Mouse (Mus musculus): ENCODE measurements at regions not wholly inside any gene's neighbourhood (a gene's known extent, or its start where the extent isn't known, plus 50 kb on each side); places are given as distances from the start of the nearest gene placed in this dataset.

GRCm38 (mm10) chr3:144137483-144137882 lies 67.5 kb downstream of the Lmo4 start:
- no peak overlapping the region for H3K9ac ChIP-seq (replicated peaks; ENCODE audit: low read length)
- H3K9me3 ChIP-seq (ENCODE audit: low read length) = 0 out of 2 replicates have a peak, but pooled peaks cover 3% of the 10 kb centered on the region
- H3K4me2 ChIP-seq (replicated peaks; ENCODE audit: low read depth, low read length) = no peak overlapping the region
- H3K27ac ChIP-seq (ENCODE audit: low read length) = no peak overlapping the region
- H3K36me3 ChIP-seq (ENCODE audit: insufficient read depth, low read length) = no peaks in the 10 kb centered on the region
- no peak overlapping the region for H3K4me3 ChIP-seq (ENCODE audit: low read length)
- no peaks in the 10 kb centered on the region for H3K27me3 ChIP-seq (ENCODE audit: insufficient read depth, low read length)
- no peak for ATAC-seq (ENCODE audit: low FRiP score, low TSS enrichment)
- H3K4me1 ChIP-seq (ENCODE audit: insufficient read depth, low read length) = no peaks in the 10 kb centered on the region
- 76% methylated on average over 3 of the region's 3 CpGs for WGBS

GRCm38 (mm10) chr3:144136432-144136831 lies 68.6 kb downstream of the Lmo4 start:
- 80% methylated on average over 2 of the region's 2 CpGs for WGBS
- H3K4me3 ChIP-seq (ENCODE audit: low read length) = no peak overlapping the region
- no peak for ATAC-seq (ENCODE audit: low FRiP score, low TSS enrichment)

GRCm38 (mm10) chr3:144135646-144136045 lies 69.4 kb downstream of the Lmo4 start:
- 0 out of 2 replicates have a peak, but pooled peaks cover 3% of the 10 kb centered on the region for H3K9me3 ChIP-seq (ENCODE audit: low read length)
- H3K4me2 ChIP-seq (replicated peaks; ENCODE audit: low read depth, low read length) = no peak overlapping the region
- H3K4me1 ChIP-seq (ENCODE audit: insufficient read depth, low read length) = no peaks in the 10 kb centered on the region
- 96% methylated on average over 6 of the region's 6 CpGs for WGBS
- no peak overlapping the region for H3K9ac ChIP-seq (replicated peaks; ENCODE audit: low read length)
- no peak overlapping the region for H3K27ac ChIP-seq (ENCODE audit: low read length)
- H3K36me3 ChIP-seq (ENCODE audit: insufficient read depth, low read length) = no peaks in the 10 kb centered on the region
- H3K27me3 ChIP-seq (ENCODE audit: insufficient read depth, low read length) = no peaks in the 10 kb centered on the region
- H3K4me3 ChIP-seq (ENCODE audit: low read length) = no peak overlapping the region
- no peak for ATAC-seq (ENCODE audit: low FRiP score, low TSS enrichment)

More at GRCm38 (mm10) chr3:144136432-144136831, 68.6 kb downstream of the Lmo4 start:
- Histone ChIP-seq H3K4me1 (ENCODE audit: insufficient read depth, low read length) (no peaks in the 10 kb centered on the region), H3K36me3 (ENCODE audit: insufficient read depth, low read length) (no peaks in the 10 kb centered on the region), H3K4me2 (replicated peaks; ENCODE audit: low read depth, low read length) (no peak overlapping the region), H3K27ac (ENCODE audit: low read length) (no peak overlapping the region), H3K9me3 (ENCODE audit: low read length) (0 out of 2 replicates have a peak, but pooled peaks cover 3% of the 10 kb centered on the region), H3K27me3 (ENCODE audit: insufficient read depth, low read length) (no peaks in the 10 kb centered on the region), H3K9ac (replicated peaks; ENCODE audit: low read length) (no peak overlapping the region)

- Histone ChIP-seq H3K36me3 (ENCODE audit: insufficient read depth, low read length) (no peaks in the 10 kb centered on the region), H3K4me3 (ENCODE audit: low read length) (no peak overlapping the region), H3K4me2 (replicated peaks; ENCODE audit: low read depth, low read length) (no peak overlapping the region), H3K9me3 (ENCODE audit: low read length) (no peaks in the 10 kb centered on the region), H3K27ac (ENCODE audit: low read length) (no peak overlapping the region), H3K27me3 (ENCODE audit: insufficient read depth, low read length) (no peaks in the 10 kb centered on the region), H3K4me1 (ENCODE audit: insufficient read depth, low read length) (no peaks in the 10 kb centered on the region), H3K9ac (replicated peaks; ENCODE audit: low read length) (no peak overlapping the region)
- WGBS = 88% methylated on average over 4 of the region's 4 CpGs
- no peak for ATAC-seq (ENCODE audit: low FRiP score, low TSS enrichment)
These were observed 77.0 kb downstream of the Lmo4 start for GRCm38 (mm10) chr3:144128042-144128441.

GRCm38 (mm10) chr3:144124353-144124752 lies 80.7 kb downstream of the Lmo4 start:
- Histone ChIP-seq H3K27ac (ENCODE audit: low read length) (no peak overlapping the region), H3K4me2 (replicated peaks; ENCODE audit: low read depth, low read length) (no peak overlapping the region), H3K4me1 (ENCODE audit: insufficient read depth, low read length) (no peaks in the 10 kb centered on the region), H3K9me3 (ENCODE audit: low read length) (no peaks in the 10 kb centered on the region), H3K27me3 (ENCODE audit: insufficient read depth, low read length) (no peaks in the 10 kb centered on the region), H3K4me3 (ENCODE audit: low read length) (no peak overlapping the region), H3K36me3 (ENCODE audit: insufficient read depth, low read length) (no peaks in the 10 kb centered on the region), H3K9ac (replicated peaks; ENCODE audit: low read length) (no peak overlapping the region)
- 75% methylated on average over 4 of the region's 4 CpGs for WGBS
- no peak for ATAC-seq (ENCODE audit: low FRiP score, low TSS enrichment)

GRCm38 (mm10) chr3:144123361-144124072 lies 81.5 kb downstream of the Lmo4 start:
- WGBS = 82% methylated on average over 6 of the region's 6 CpGs
- no peaks in the 10 kb centered on the region for H3K27me3 ChIP-seq (ENCODE audit: insufficient read depth, low read length)
- H3K9me3 ChIP-seq (ENCODE audit: low read length) = no peaks in the 10 kb centered on the region
- H3K4me3 ChIP-seq (ENCODE audit: low read length) = no peak overlapping the region
- no peak overlapping the region for H3K4me2 ChIP-seq (replicated peaks; ENCODE audit: low read depth, low read length)
- no peaks in the 10 kb centered on the region for H3K4me1 ChIP-seq (ENCODE audit: insufficient read depth, low read length)
- no peak for ATAC-seq (ENCODE audit: low FRiP score, low TSS enrichment)
- H3K36me3 ChIP-seq (ENCODE audit: insufficient read depth, low read length) = no peaks in the 10 kb centered on the region
- no peak overlapping the region for H3K27ac ChIP-seq (ENCODE audit: low read length)
- H3K9ac ChIP-seq (replicated peaks; ENCODE audit: low read length) = no peak overlapping the region

- no peak overlapping the region for H3K27ac ChIP-seq (ENCODE audit: low read length)
- no peak for ATAC-seq (ENCODE audit: low FRiP score, low TSS enrichment)
- no peaks in the 10 kb centered on the region for H3K36me3 ChIP-seq (ENCODE audit: insufficient read depth, low read length)
- H3K4me2 ChIP-seq (replicated peaks; ENCODE audit: low read depth, low read length) = no peak overlapping the region
- WGBS = 73% methylated on average over 3 of the region's 3 CpGs
- H3K27me3 ChIP-seq (ENCODE audit: insufficient read depth, low read length) = no peaks in the 10 kb centered on the region
- H3K4me1 ChIP-seq (ENCODE audit: insufficient read depth, low read length) = no peaks in the 10 kb centered on the region
- H3K9me3 ChIP-seq (ENCODE audit: low read length) = no peaks in the 10 kb centered on the region
- no peak overlapping the region for H3K4me3 ChIP-seq (ENCODE audit: low read length)
- H3K9ac ChIP-seq (replicated peaks; ENCODE audit: low read length) = no peak overlapping the region
These were observed 85.9 kb downstream of the Lmo4 start for GRCm38 (mm10) chr3:144119076-144119475.

- Histone ChIP-seq H3K9ac (replicated peaks; ENCODE audit: low read length) (no peak overlapping the region), H3K9me3 (ENCODE audit: low read length) (no peaks in the 10 kb centered on the region), H3K36me3 (ENCODE audit: insufficient read depth, low read length) (no peaks in the 10 kb centered on the region), H3K4me3 (ENCODE audit: low read length) (no peak overlapping the region), H3K4me1 (ENCODE audit: insufficient read depth, low read length) (peaks cover 4% of the 10 kb centered on the region; the same call in 1 of the 2 replicates), H3K27ac (ENCODE audit: low read length) (no peak overlapping the region), H3K4me2 (replicated peaks; ENCODE audit: low read depth, low read length) (no peak overlapping the region), H3K27me3 (ENCODE audit: insufficient read depth, low read length) (no peaks in the 10 kb centered on the region)
- ATAC-seq (ENCODE audit: low FRiP score, low TSS enrichment) = no peak
- 64% methylated on average over 11 of the region's 11 CpGs for WGBS
These were observed 91.1 kb downstream of the Lmo4 start for GRCm38 (mm10) chr3:144113672-144114645.

- Histone ChIP-seq H3K27me3 (ENCODE audit: insufficient read depth, low read length) (no peaks in the 10 kb centered on the region), H3K9me3 (ENCODE audit: low read length) (no peaks in the 10 kb centered on the region), H3K36me3 (ENCODE audit: insufficient read depth, low read length) (no peaks in the 10 kb centered on the region), H3K27ac (ENCODE audit: low read length) (no peak overlapping the region), H3K4me2 (replicated peaks; ENCODE audit: low read depth, low read length) (no peak overlapping the region), H3K4me1 (ENCODE audit: insufficient read depth, low read length) (peaks cover 4% of the 10 kb centered on the region; the same call in 1 of the 2 replicates), H3K4me3 (ENCODE audit: low read length) (no peak overlapping the region), H3K9ac (replicated peaks; ENCODE audit: low read length) (no peak overlapping the region)
- WGBS = 85% methylated on average over 5 of the region's 5 CpGs
- ATAC-seq (ENCODE audit: low FRiP score, low TSS enrichment) = no peak
These were observed 94.5 kb downstream of the Lmo4 start for GRCm38 (mm10) chr3:144110331-144111080.
